Mouse (Mus musculus) right cerebral cortex, postnatal 10 days (tissue): ENCODE results near the gene Vstm4.
A peak's percentile ranks its signal among the peaks of the same experiment; 100 is the strongest.

ENCODE experiments used
- DNase-seq, 2 experiments: peaks; one replicate each; pipeline ENCODE4 v3.0.0; 2021; ENCODE audit warnings: low spot score in 2 of 2

The Vstm4 gene

DNA sequence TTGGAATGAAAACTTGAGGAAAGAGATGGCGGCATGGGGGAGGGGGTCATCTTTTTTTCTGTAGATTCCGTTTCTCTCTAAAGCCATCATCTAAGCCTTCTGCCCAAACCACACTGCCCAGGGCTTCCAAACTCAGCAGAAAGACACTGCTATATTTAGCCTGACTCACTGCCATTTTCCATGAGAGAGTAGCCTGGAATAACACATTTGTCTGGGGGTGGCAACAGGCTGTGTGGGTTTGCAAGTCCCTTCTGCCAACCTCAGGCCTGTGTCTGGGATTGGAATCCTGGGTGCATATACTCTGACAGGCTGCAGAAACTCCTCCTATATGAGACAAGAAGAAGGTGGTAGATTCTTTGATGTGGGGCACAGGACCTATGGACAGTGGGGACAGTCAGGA lies 91.0 kb downstream of the Vstm4 start:
- DNase-seq, result peak; percentile 58 to 73

DNA sequence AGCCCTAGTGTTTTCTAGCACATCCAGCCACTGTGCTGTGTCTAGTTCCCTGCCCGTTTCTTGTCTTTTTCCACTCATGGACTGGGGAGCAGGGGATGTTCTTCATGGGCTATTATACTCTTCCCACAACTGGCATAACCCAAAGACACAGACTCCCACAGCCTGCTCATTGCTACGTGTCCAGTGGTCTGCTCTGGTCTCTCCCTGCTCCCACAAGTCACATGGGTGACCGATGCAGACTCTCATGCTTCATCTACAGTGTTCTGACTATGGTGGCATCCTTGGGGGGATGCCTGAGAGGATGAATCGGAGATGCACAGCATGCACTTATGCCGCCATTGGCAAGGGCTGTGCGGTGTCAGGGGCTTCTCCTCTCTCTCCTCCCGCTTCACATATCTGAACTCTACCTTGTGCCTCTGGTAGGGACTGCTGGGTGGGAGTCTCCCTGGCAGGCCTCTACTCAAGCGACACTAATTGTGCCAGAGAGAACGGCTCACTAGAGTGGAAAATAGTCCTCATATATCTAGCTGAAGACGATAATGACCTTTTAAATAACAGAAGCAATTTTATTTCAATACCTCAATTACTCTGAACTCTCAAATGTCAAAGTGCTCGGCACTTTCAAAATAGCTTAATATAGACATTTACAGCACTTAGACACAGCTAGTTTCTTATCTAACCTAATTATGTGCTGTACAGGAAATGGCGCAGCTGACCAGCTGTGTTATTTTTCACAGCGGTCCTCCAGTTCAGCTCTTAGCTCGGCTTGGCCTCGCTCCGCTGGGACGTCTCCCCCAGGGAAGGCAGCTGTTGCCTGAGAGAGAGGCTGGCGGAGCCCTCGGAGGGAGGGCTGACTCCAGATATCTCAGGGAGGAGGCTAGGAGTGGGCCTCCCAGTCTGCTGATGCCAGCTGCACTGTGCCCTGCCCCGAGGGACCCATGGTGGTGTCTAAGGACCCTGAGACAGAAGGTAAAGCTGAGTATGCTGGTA lies 94.1 kb downstream of the Vstm4 start:
- DNase-seq, result peak; percentile 35 to 38

DNA sequence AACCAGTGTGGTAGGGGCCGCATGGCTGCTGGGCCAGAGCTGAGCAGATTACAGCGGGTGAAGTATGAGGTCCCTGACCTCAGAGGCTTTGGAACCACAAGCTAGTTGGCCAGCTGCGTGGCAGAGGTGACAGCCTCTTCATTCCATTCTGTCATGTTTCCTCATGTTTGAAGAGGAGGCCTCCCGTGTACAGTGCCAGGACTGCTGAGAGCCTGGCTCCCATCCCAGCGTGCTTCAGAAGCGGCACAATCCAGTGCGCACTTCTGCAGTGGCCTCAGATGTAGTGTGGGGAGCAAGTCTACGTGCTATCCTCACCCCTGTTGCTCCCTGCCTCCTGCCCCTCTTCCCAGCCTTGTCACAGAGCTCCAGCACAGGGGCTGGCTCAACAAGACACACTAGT lies 99.9 kb downstream of the Vstm4 start:
- peak; percentile 41 to 52 for DNase-seq

DNA sequence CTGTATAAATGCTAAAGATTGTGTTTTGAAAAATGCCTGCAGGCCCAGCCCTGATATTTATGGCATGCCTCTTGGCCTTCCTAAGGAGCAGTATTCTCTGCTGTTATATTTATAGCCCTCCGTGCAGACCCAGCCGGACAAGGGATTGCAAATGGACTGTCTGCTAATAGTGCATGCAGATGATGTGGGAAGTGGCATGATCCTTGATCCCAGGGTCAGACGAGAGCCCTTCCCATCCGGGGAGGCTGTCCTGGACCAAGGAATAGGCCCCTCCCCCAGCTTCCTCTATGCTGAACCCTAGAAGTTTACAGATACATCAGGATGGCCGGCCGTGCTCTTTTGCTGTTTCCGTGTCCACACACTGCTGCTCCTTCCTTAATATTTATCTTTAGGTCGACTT lies 102.1 kb downstream of the Vstm4 start:
- DNase-seq, result no peak

DNA sequence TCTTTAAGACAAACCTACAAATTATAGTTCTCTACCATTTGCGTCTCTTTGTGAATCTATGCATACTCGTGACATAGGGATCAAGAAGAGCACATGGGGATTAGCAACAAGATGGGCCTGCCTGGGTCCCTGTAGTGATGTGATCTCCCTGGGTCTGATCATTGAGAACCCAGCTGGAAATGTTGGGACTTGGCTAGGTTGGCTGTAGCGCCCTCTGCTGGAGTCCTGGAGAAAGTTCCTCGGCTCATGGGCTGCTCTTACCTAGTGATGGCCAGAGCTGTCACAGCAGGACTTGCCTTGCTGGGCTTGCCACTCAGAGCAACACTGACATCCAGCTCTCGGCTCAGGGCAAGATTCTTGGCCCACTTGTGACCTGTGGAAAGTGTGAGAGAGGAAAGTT lies 103.9 kb downstream of the Vstm4 start:
- peak; percentile 68 to 82 for DNase-seq

DNA sequence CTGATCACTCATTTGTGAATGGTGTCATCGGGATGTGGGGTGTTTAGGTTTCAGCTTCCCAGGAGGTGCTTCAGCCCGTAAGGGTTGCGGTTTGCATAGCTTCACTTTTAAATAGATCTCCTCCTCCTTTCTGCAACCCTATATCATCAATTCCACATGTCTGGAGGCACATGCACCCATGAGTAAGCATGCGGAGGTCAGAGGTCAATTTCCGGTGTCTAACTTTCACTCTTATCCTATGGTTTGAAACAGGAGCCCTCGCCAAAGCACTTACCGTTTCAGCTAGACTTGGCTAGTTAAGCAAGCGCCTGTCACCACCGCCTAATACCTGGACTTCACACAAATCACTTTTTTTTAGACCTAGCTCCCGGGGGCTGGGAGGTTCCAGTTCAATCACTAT lies 108.2 kb downstream of the Vstm4 start:
- DNase-seq, result no peak

DNA sequence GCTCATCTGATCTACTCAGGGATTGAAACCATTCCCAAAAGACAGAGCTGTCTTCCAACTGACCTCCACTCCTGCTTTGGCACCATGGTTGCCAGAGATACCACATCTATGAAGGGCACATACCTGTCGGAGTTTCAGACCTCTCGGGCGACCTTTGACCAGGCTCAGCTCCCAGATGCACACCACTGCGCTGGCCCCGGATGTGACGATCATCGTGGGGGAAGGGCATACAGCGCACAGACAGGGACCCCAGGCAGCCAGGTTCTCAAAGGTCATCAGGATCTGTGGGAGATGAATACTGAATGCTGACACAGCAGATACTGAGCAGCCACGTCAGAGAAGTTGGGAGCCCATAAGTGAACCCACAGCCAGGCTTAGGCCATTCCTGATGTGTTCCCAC lies 114.1 kb downstream of the Vstm4 start:
- no peak for DNase-seq

DNA sequence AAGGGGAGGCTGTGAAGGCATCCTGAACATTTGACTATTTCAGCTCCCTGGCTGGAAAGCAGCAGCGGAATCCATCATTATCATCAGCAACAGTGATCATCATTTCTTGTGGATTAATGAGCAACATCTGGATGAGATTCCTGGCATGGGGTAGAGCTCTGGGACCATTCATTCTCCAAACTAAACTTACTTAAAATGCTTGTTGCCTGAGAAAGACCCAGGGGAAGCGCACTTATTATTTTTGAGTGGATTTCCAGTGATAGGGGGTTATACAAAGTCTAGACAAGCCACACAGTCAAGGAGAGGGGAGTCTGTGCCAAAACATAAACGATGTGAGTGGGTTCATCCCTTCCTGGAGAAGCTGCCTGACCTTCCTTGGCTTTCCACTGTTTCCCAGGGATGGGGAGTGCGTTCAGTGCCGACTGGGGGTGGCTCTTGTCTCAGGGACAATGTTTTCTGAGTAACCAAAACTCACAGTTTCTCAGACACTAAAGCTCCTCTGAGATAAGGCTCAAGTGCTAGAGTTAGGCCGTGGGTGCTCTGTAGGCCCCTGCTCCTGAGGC lies 127.7 kb downstream of the Vstm4 start:
- no peak for DNase-seq

DNA sequence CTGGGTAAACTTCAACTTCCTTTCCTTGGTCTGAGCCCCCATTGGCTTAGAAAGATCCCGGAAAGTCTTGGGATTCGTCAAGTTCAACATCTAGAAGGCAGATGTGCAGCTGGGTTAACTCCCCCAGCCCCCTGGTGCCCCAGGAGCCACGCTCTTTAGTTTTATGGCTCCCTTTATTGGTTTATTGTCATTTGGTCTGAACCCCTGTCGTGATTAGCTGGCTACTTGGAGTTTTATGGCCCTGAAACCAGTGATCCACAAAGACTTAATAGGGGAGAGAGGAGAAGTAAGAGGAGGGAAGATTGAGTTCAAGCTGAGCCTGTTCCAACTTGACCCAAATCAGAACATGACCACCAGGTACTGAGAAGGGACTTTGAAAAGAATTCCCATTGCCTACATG lies 130.1 kb downstream of the Vstm4 start:
- DNase-seq, result no peak
